In genomic region chr3:147273446-147273845, GRCm38 (mm10) we compare ENCODE assay signal across 12 mouse cellular contexts.
"Had no signal": no experiment of that assay in that cellular context is flagged by ENCODE, and none has a peak within 500 bp of the region (broad histone marks: within the 10 kb centered on the region; RNA-seq: fewer than 3 reads in every experiment).

No protein-coding gene starts in this region.

- H3K4me1 ChIP-seq: liver, embryonic 15.5 days; midbrain, embryonic 13.5 days; stomach, embryonic 15.5 days had no signal

- DNase-seq: kidney, postnatal 14 days; lung, adult 2 months; lung, postnatal 36 days; right cerebral cortex, postnatal 14 days; thymus, adult 2 months; thymus, postnatal 25 days had no signal

- H3K36me3 ChIP-seq: limb, embryonic 10.5 days; liver, embryonic 15.5 days; midbrain, embryonic 13.5 days; stomach, embryonic 15.5 days had no signal

- H3K4me3 ChIP-seq: limb, embryonic 10.5 days; liver, embryonic 15.5 days; midbrain, embryonic 13.5 days; stomach, embryonic 15.5 days had no signal

- H3K9ac ChIP-seq: liver, embryonic 15.5 days; midbrain, embryonic 13.5 days; stomach, embryonic 15.5 days had no signal

- H3K27ac ChIP-seq: limb, embryonic 10.5 days; liver, embryonic 15.5 days; midbrain, embryonic 13.5 days; stomach, embryonic 15.5 days had no signal

- H3K4me2 ChIP-seq: liver, embryonic 11.5 days; liver, embryonic 15.5 days; midbrain, embryonic 13.5 days; stomach, embryonic 15.5 days had no signal

- ATAC-seq: lung, postnatal 0 days had no signal

- H3K27me3 ChIP-seq: liver, embryonic 15.5 days; midbrain, embryonic 13.5 days; stomach, embryonic 15.5 days had no signal

- H3K9me3 ChIP-seq: limb, embryonic 10.5 days; liver, embryonic 15.5 days; midbrain, embryonic 13.5 days; stomach, embryonic 15.5 days had no signal
